Mouse (Mus musculus): ENCODE measurements at regions not wholly inside any gene's neighbourhood (a gene's known extent, or its start where the extent isn't known, plus 50 kb on each side); places are given as distances from the start of the nearest gene placed in this dataset.

DNA sequence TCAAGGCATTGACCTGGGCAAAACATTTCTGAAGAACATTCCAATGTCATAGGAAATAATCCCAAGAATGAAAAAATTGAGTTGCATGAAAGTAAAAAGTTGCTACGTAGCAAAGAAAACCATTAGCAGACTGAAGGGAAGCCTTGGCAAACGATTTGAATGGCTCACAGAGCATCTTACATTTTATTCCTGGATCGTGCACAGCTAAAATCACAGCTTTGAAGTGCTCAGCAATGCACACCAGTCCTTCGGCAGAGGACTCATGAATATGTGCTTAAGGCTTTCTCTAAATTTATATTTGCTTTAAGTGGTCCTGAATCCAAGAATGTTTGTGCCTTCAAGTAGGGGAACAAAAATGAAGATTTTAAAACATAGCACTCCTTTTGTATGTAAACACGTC lies 234.5 kb downstream of the Cog6 start:
- no peak for TF ChIP-seq CTCF (IDR thresholded peaks at IDR 0.05; ENCODE audit: low read depth)
- Histone ChIP-seq H3K36me3 (ENCODE audit: control insufficient read depth, insufficient read depth) (no peaks in the 10 kb centered on the region), H3K9ac (ENCODE audit: low read depth, low read length) (no peak overlapping the region), H3K27me3 (replicated peaks; ENCODE audit: control insufficient read depth, insufficient read depth, low read length) (no peaks in the 10 kb centered on the region), H3K27ac (ENCODE audit: low read depth, low read length) (no peak overlapping the region), H3K4me1 (replicated peaks; ENCODE audit: control insufficient read depth, insufficient read depth, low read length) (no peaks in the 10 kb centered on the region), H3K4me2 (replicated peaks; ENCODE audit: low read depth) (no peak overlapping the region), H3K4me3 (ENCODE audit: low read depth, low read length) (no peak overlapping the region), H3K9me3 (ENCODE audit: control insufficient read depth) (no peaks in the 10 kb centered on the region)
- no peak for ATAC-seq
- WGBS = 70% methylated on average over 5 of the region's 5 CpGs

DNA sequence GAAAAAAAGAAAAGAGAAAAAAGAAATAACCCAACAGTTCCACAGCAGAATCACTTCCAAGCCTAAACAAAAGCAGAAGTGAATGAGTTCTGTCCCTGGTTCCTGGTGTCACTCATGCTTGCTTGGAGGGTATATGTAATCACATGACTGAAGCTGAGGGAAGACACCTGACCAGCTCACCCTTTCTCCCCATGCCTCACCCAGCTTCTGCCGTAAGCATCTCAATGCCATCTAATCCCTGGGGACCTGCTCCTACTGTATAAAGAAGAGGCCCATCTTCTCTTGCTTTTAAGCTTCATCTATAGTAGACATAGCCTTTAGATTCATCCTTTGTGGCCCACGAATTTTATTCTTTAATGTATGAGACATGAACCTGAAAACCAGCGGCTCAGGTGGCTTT lies 235.5 kb downstream of the Cog6 start:
- TF ChIP-seq CTCF (IDR thresholded peaks at IDR 0.05; ENCODE audit: low read depth) = no peak
- ATAC-seq = no peak
- Histone ChIP-seq H3K9me3 (ENCODE audit: control insufficient read depth) (no peaks in the 10 kb centered on the region), H3K4me2 (replicated peaks; ENCODE audit: low read depth) (no peak overlapping the region), H3K27me3 (replicated peaks; ENCODE audit: control insufficient read depth, insufficient read depth, low read length) (no peaks in the 10 kb centered on the region), H3K4me1 (replicated peaks; ENCODE audit: control insufficient read depth, insufficient read depth, low read length) (no peaks in the 10 kb centered on the region), H3K36me3 (ENCODE audit: control insufficient read depth, insufficient read depth) (no peaks in the 10 kb centered on the region), H3K9ac (ENCODE audit: low read depth, low read length) (no peak overlapping the region), H3K27ac (ENCODE audit: low read depth, low read length) (no peak overlapping the region), H3K4me3 (ENCODE audit: low read depth, low read length) (no peak overlapping the region)
- 81% methylated on average over 3 of the region's 3 CpGs for WGBS

DNA sequence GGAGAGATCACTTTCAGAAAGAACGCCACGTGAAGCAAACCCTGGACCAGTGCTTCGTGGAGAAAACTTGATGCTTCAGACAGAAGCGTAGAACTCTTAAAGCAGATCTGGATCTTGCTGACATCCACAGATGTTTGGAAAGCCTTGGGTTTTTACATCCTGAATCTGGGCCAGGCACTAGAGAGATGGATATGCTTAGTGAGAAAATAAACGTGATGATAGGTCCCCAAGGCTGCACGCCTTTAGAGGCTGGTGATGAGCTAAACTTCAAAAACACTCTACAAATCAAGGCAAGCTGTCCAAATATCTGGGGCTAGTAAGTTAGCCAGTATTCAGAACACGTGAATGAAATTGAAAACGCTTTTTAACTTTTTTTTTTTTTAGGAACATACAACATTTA lies 236.7 kb downstream of the Cog6 start:
- Histone ChIP-seq H3K4me1 (replicated peaks; ENCODE audit: control insufficient read depth, insufficient read depth, low read length) (no peaks in the 10 kb centered on the region), H3K4me3 (ENCODE audit: low read depth, low read length) (no peak overlapping the region), H3K4me2 (replicated peaks; ENCODE audit: low read depth) (no peak overlapping the region), H3K27me3 (replicated peaks; ENCODE audit: control insufficient read depth, insufficient read depth, low read length) (no peaks in the 10 kb centered on the region), H3K36me3 (ENCODE audit: control insufficient read depth, insufficient read depth) (no peaks in the 10 kb centered on the region), H3K27ac (ENCODE audit: low read depth, low read length) (no peak overlapping the region), H3K9ac (ENCODE audit: low read depth, low read length) (no peak overlapping the region), H3K9me3 (ENCODE audit: control insufficient read depth) (no peaks in the 10 kb centered on the region)
- ATAC-seq = no peak
- no peak for TF ChIP-seq CTCF (IDR thresholded peaks at IDR 0.05; ENCODE audit: low read depth)
- WGBS = 72% methylated on average over 8 of the region's 8 CpGs

DNA sequence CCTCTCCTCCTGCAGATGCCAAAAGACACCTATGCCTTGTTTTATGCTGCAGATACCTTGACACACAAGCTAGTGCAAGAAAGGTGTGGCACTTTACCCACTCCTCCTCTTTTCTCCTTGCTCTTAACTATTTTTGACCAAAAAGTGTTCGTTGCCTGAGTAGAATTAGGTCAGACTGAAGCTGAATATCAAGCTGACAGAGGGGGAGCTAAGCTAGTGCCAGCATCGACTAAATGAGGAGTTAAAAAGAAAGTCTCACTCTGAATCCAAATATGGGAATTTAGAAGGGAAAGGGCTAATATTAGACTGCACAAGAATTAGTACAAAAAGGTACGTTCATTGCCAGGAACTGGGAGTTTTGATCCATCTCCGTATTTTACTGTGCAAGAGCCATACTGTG lies 241.2 kb downstream of the Cog6 start:
- Histone ChIP-seq H3K4me2 (replicated peaks; ENCODE audit: low read depth) (no peak overlapping the region), H3K4me1 (replicated peaks; ENCODE audit: control insufficient read depth, insufficient read depth, low read length) (no peaks in the 10 kb centered on the region), H3K27ac (ENCODE audit: low read depth, low read length) (no peak overlapping the region), H3K4me3 (ENCODE audit: low read depth, low read length) (no peak overlapping the region), H3K9ac (ENCODE audit: low read depth, low read length) (no peak overlapping the region), H3K36me3 (ENCODE audit: control insufficient read depth, insufficient read depth) (no peaks in the 10 kb centered on the region), H3K9me3 (ENCODE audit: control insufficient read depth) (no peaks in the 10 kb centered on the region), H3K27me3 (replicated peaks; ENCODE audit: control insufficient read depth, insufficient read depth, low read length) (no peaks in the 10 kb centered on the region)
- WGBS = 75% methylated on average over 4 of the region's 4 CpGs
- ATAC-seq = no peak
- no peak for TF ChIP-seq CTCF (IDR thresholded peaks at IDR 0.05; ENCODE audit: low read depth)

DNA sequence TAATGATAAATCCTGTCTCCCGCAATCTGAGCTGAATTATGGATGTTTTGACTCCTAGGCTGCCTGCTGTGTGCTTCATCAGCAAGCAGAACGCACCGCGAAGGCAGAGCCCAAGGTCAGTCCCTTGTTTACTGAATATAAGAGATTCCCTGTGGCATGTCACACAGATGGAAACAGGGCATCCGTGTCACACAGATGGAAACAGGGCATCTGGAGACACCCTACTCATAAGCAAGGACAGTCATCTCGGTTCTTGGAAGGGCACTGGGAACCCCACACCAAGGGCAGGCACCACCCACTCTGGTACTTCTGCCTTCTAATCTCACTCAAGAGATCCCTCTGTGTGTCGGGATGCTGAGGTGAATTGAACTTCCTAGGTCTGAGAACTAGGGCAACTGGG lies 241.9 kb downstream of the Cog6 start:
- no peaks in the 10 kb centered on the region for H3K36me3 ChIP-seq (ENCODE audit: control insufficient read depth, insufficient read depth)
- no peak overlapping the region for H3K9ac ChIP-seq (ENCODE audit: low read depth, low read length)
- H3K4me3 ChIP-seq (ENCODE audit: low read depth, low read length) = no peak overlapping the region
- no peaks in the 10 kb centered on the region for H3K4me1 ChIP-seq (replicated peaks; ENCODE audit: control insufficient read depth, insufficient read depth, low read length)
- no peak overlapping the region for H3K27ac ChIP-seq (ENCODE audit: low read depth, low read length)
- no peaks in the 10 kb centered on the region for H3K9me3 ChIP-seq (ENCODE audit: control insufficient read depth)
- no peak overlapping the region for H3K4me2 ChIP-seq (replicated peaks; ENCODE audit: low read depth)
- no peak for ATAC-seq
- H3K27me3 ChIP-seq (replicated peaks; ENCODE audit: control insufficient read depth, insufficient read depth, low read length) = no peaks in the 10 kb centered on the region
- 63% methylated on average over 7 of the region's 7 CpGs for WGBS
- no peak for TF ChIP-seq CTCF (IDR thresholded peaks at IDR 0.05; ENCODE audit: low read depth)

DNA sequence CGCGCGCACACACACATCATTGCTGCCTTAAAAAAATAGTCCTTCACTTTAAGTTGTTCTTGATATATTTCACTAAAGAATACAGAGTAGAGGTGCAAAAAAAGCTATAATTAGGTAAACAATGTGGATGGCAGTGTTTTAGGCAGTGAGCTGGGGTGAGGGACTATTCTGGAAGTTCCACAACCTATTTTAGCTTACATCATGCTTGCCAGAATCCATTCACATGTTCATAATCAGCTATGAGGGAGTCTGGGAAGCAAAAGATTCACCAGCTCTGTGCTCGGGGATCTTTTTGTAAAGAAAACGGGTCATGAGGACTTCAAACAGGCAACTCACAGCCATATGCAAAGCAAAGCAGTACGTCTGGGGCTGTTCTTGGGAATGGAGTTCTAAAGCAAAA lies 242.3 kb downstream of the Cog6 start:
- no peak overlapping the region for H3K27ac ChIP-seq (ENCODE audit: low read depth, low read length)
- no peak for ATAC-seq
- H3K36me3 ChIP-seq (ENCODE audit: control insufficient read depth, insufficient read depth) = no peaks in the 10 kb centered on the region
- no peak for TF ChIP-seq CTCF (IDR thresholded peaks at IDR 0.05; ENCODE audit: low read depth)
- 88% methylated on average over 6 of the region's 6 CpGs for WGBS
- no peak overlapping the region for H3K9ac ChIP-seq (ENCODE audit: low read depth, low read length)
- no peak overlapping the region for H3K4me3 ChIP-seq (ENCODE audit: low read depth, low read length)
- no peak overlapping the region for H3K4me2 ChIP-seq (replicated peaks; ENCODE audit: low read depth)
- no peaks in the 10 kb centered on the region for H3K4me1 ChIP-seq (replicated peaks; ENCODE audit: control insufficient read depth, insufficient read depth, low read length)
- H3K9me3 ChIP-seq (ENCODE audit: control insufficient read depth) = no peaks in the 10 kb centered on the region
- H3K27me3 ChIP-seq (replicated peaks; ENCODE audit: control insufficient read depth, insufficient read depth, low read length) = no peaks in the 10 kb centered on the region

DNA sequence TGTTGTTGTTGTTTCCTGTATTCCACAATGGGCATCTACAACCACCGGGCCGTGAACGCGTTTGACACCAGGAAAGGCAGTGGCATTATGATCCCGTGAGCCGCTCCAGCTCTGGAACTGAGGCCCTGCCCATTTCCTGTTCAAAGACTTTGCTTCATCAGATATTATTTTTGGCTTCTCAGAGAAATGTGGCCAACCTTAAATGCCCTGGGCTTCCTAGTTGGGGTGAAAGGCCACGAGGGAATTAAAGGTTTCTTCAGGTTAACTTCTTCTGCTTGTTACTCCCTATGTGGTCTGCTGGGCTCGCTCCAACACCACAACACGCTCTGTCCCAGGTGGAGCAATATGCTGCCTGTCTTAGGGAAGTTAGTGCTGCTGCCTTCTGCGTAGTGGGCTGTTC lies 249.8 kb downstream of the Cog6 start:
- Histone ChIP-seq H3K36me3 (ENCODE audit: control insufficient read depth, insufficient read depth) (no peaks in the 10 kb centered on the region), H3K4me2 (replicated peaks; ENCODE audit: low read depth) (no peak overlapping the region), H3K9me3 (ENCODE audit: control insufficient read depth) (no peaks in the 10 kb centered on the region), H3K4me1 (replicated peaks; ENCODE audit: control insufficient read depth, insufficient read depth, low read length) (no peaks in the 10 kb centered on the region), H3K9ac (ENCODE audit: low read depth, low read length) (no peak overlapping the region), H3K4me3 (ENCODE audit: low read depth, low read length) (no peak overlapping the region), H3K27me3 (replicated peaks; ENCODE audit: control insufficient read depth, insufficient read depth, low read length) (no peaks in the 10 kb centered on the region), H3K27ac (ENCODE audit: low read depth, low read length) (no peak overlapping the region)
- no peak for TF ChIP-seq CTCF (IDR thresholded peaks at IDR 0.05; ENCODE audit: low read depth)
- 81% methylated on average over 10 of the region's 10 CpGs for WGBS
- no peak for ATAC-seq
